Mouse (Mus musculus) spleen, adult 2 months (tissue): ENCODE results near the gene Cutal.

Source experiments
- CTCF ChIP-seq: fragments of 200-500 bp; IDR thresholded peaks from 2 replicates; pipeline ENCODE4 v1.5.1; 2011; ENCODE audit warnings: mild to moderate bottlenecking, inconsistent platforms; ENCODE audit not compliant: insufficient read depth, insufficient read length, insufficient replicate concordance; ENCODE audit errors: extremely low read depth
- POLR2A ChIP-seq: fragments of 200-500 bp; IDR thresholded peaks from 2 replicates; pipeline ENCODE4 v1.6.1; 2011; ENCODE audit warnings: low read depth, low read length, inconsistent platforms

DNA sequence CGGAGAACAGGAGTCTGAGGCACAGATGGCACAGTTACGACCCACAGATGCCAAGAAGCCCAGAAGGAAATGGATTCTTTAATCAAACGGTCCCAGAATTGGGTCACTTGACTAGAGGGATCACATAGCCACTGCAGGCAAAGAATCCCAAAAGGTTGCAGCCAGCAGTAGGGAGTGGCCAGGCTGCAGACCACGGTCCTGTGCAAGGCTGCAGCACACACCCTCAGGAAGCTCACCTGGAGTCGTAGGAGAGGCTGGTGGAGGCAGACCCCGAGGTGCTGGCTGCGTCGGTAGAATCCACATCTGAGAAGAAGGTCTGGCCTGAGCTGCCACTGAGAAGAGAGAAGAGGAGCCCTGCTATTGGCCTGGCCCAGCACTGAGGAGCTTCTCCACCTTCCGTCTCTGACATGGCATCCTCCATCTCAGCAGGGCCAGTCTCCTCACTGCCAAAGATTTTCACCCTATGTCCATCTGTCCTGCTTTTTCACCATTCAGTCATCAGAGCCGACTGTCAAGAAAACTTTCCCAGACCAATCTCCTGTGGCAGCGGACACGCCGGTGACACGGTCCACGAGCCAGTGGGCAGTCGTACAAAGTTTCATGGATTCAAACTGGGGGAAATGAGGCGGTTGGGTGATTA is 22.7 kb downstream of the Cutal start:
- TF ChIP-seq CTCF (no peak), POLR2A (no peak)
